Mouse (Mus musculus) T-helper 17 cell (primary cell): ENCODE measurements around the gene Skida1.
"Not testable (repeated sequence)": the region's sequence is repeated elsewhere in the genome, so short reads cannot be mapped to it uniquely, and the experiment has no call there.

ENCODE experiments used
- in situ Hi-C, 2 experiments: fragments of 300-600 bp; cut with MboI, MseI; formaldehyde crosslinking; loops; 1 replicate in 1 of 2; 2 replicates in 1 of 2; pipeline ENCODE4 v1.15.1; 2025; ENCODE audit warnings: high pct_unique_total_duplicates in 2 of 2

Skida1 gene

GRCm38 (mm10) chr2:18048453-18049075 lies at the start of gene Skida1:
Skida1 (minus strand) TSS chr2:18049051.
- in situ Hi-C loops, result no loop called here

GRCm38 (mm10) chr2:18095804-18096203 lies 47.0 kb upstream of the Skida1 start:
- in situ Hi-C loops, result no loop called here

GRCm38 (mm10) chr2:18094319-18094718 lies 45.5 kb upstream of the Skida1 start:
- in situ Hi-C loops, result no loop called here

GRCm38 (mm10) chr2:18093858-18094257 lies 45.0 kb upstream of the Skida1 start:
- in situ Hi-C loops, result no loop called here

GRCm38 (mm10) chr2:18087695-18088094 lies 38.8 kb upstream of the Skida1 start:
- in situ Hi-C loops, result not testable (repeated sequence)

GRCm38 (mm10) chr2:18080182-18080860 lies 31.5 kb upstream of the Skida1 start:
- in situ Hi-C loops, result loop anchor here in 1 of 2 experiments (5.0 kb wide), 1 partner anchor 122 kb away; no protein-coding TSS in a partner anchor

- in situ Hi-C loops, result loop anchor here in 1 of 2 experiments (25.0 kb wide), 1 partner anchor 890 kb away; no protein-coding TSS in a partner anchor
Measured at GRCm38 (mm10) chr2:18071947-18072346, 23.1 kb upstream of the Skida1 start.

- in situ Hi-C loops, result loop anchor here (5.0 to 25.0 kb wide), 3 partner anchors 41 to 894 kb away; partner anchors contain the start of genes Bmi1 (in 1 of the 2) and Commd3 (in 1 of the 2)
Measured at GRCm38 (mm10) chr2:18068071-18068796, 19.4 kb upstream of the Skida1 start.

- in situ Hi-C loops, result loop anchor here (5.0 to 25.0 kb wide), 3 partner anchors 39 to 896 kb away; partner anchors contain the start of genes Bmi1 (in 1 of the 2) and Commd3 (in 1 of the 2)
Measured at GRCm38 (mm10) chr2:18066436-18066835, 17.6 kb upstream of the Skida1 start.

- in situ Hi-C loops, result loop anchor here (5.0 to 25.0 kb wide), 3 partner anchors 38 to 897 kb away; partner anchors contain the start of genes Bmi1 (in 1 of the 2) and Commd3 (in 1 of the 2)
Measured at GRCm38 (mm10) chr2:18065708-18066030, 16.8 kb upstream of the Skida1 start.

- in situ Hi-C loops, result loop anchor here (5.0 to 25.0 kb wide), 3 partner anchors 38 to 897 kb away; partner anchors contain the start of genes Bmi1 (in 1 of the 2) and Commd3 (in 1 of the 2)
Measured at GRCm38 (mm10) chr2:18064941-18065707, 16.3 kb upstream of the Skida1 start.

- in situ Hi-C loops, result loop anchor here (10.0 to 25.0 kb wide), 2 partner anchors 610 to 898 kb away; partner anchors contain the start of genes Bmi1 (in 1 of the 2) and Commd3 (in 1 of the 2)
Measured at GRCm38 (mm10) chr2:18064356-18064858, 15.6 kb upstream of the Skida1 start.

GRCm38 (mm10) chr2:18063763-18064251 lies 15.0 kb upstream of the Skida1 start:
- in situ Hi-C loops, result loop anchor here (10.0 to 25.0 kb wide), 2 partner anchors 611 to 898 kb away; partner anchors contain the start of genes Bmi1 (in 1 of the 2) and Commd3 (in 1 of the 2)

GRCm38 (mm10) chr2:18060396-18060795 lies 11.5 kb upstream of the Skida1 start:
- in situ Hi-C loops, result loop anchor here (10.0 to 25.0 kb wide), 2 partner anchors 614 to 902 kb away; partner anchors contain the start of genes Bmi1 (in 1 of the 2) and Commd3 (in 1 of the 2)

- in situ Hi-C loops, result loop anchor here (10.0 to 25.0 kb wide), 3 partner anchors 355 to 902 kb away; partner anchors contain the start of genes Bmi1 (in 1 of the 2) and Commd3 (in 1 of the 2)
Measured at GRCm38 (mm10) chr2:18059891-18060290, 11.0 kb upstream of the Skida1 start.

GRCm38 (mm10) chr2:18059063-18059462 lies 10.2 kb upstream of the Skida1 start:
- in situ Hi-C loops, result loop anchor here (10.0 to 25.0 kb wide), 2 partner anchors 354 to 903 kb away; no protein-coding TSS in a partner anchor

- in situ Hi-C loops, result loop anchor here (10.0 to 25.0 kb wide), 2 partner anchors 353 to 904 kb away; no protein-coding TSS in a partner anchor
Measured at GRCm38 (mm10) chr2:18058146-18058708, 9.4 kb upstream of the Skida1 start.

- in situ Hi-C loops, result loop anchor here (10.0 to 25.0 kb wide), 2 partner anchors 353 to 905 kb away; no protein-coding TSS in a partner anchor
Measured at GRCm38 (mm10) chr2:18057336-18058145, 8.7 kb upstream of the Skida1 start.
